Mouse (Mus musculus) heart, postnatal 0 days (tissue): ENCODE data around the gene Apopt1.

Experiments used
- CTCF ChIP-seq: IDR thresholded peaks from 2 replicates; pipeline ENCODE4 v1.5.1; 2016; ENCODE audit warnings: antibody characterized with exemption, control low read depth, low read depth
- EP300 ChIP-seq: IDR thresholded peaks from 2 replicates; pipeline ENCODE4 v1.6.1; 2016; ENCODE audit warnings: antibody characterized with exemption, low read depth

GRCm38 (mm10) chr12:111671431-111671902 lies 41.6 kb upstream of the Apopt1 start:
- TF ChIP-seq CTCF (no peak), EP300 (no peak)
